Mouse (Mus musculus) myocyte (in vitro differentiated cells): ENCODE data around the gene Cend1. TPM values are rescaled to one million over a fixed set of nuclear protein-coding genes. Genes with fewer than 3 reads are reported as not detected.
A peak's percentile ranks its signal among the peaks of the same experiment; 100 is the strongest.

ENCODE experiments used
- H3K27me3 ChIP-seq: one replicate; pipeline ENCODE4 v1.6.1; 2011; ENCODE audit not compliant: control insufficient read depth, insufficient read depth, insufficient read length
- H3K36me3 ChIP-seq: one replicate; pipeline ENCODE4 v1.6.1; 2011; ENCODE audit not compliant: control insufficient read depth, insufficient read depth
- H3K4me2 ChIP-seq: one replicate; pipeline ENCODE4 v1.6.1; 2011; ENCODE audit warnings: low read depth, control low read depth
- H3K4me3 ChIP-seq: one replicate; pipeline ENCODE4 v1.5.1; 2011; ENCODE audit warnings: mild to moderate bottlenecking, control low read depth, moderate library complexity
- H3K79me2 ChIP-seq: one replicate; pipeline ENCODE4 v1.6.1; 2011; ENCODE audit not compliant: control insufficient read depth, insufficient read depth
- H3ac ChIP-seq: one replicate; pipeline ENCODE4 v1.6.1; 2011; ENCODE audit not compliant: control insufficient read depth, insufficient read length
- CEBPB ChIP-seq: IDR thresholded peaks from 2 replicates; pipeline ENCODE4 v1.6.1; 2011; ENCODE audit warnings: mild to moderate bottlenecking, moderate library complexity; ENCODE audit not compliant: poor library complexity, insufficient read depth, severe bottlenecking
- E2F4 ChIP-seq: IDR thresholded peaks from one replicate; pipeline ENCODE4 v1.6.1; 2011; ENCODE audit warnings: mild to moderate bottlenecking, control low read depth, moderate library complexity; ENCODE audit not compliant: insufficient read depth
- MAX ChIP-seq: IDR thresholded peaks from one replicate; pipeline ENCODE4 v1.6.1; 2011; ENCODE audit warnings: low read depth, mild to moderate bottlenecking, control low read depth
- MYOD1 ChIP-seq, 3 experiments: IDR thresholded peaks; one replicate each; pipeline ENCODE4 v1.6.1; 2011; ENCODE audit warnings: control low read depth in 2 of 3, low read depth in 2 of 3, mild to moderate bottlenecking in 2 of 3, moderate library complexity in 1 of 3; ENCODE audit not compliant: insufficient read length in 2 of 3, control insufficient read depth in 1 of 3
- MYOG ChIP-seq, 3 experiments: IDR thresholded peaks; one replicate each; pipeline ENCODE4 v1.6.1; 2011; ENCODE audit warnings: control low read depth in 2 of 3, low read depth in 2 of 3, mild to moderate bottlenecking in 2 of 3; ENCODE audit not compliant: insufficient read length in 2 of 3, control insufficient read depth in 1 of 3, insufficient read depth in 1 of 3
- POLR2A ChIP-seq: IDR thresholded peaks from one replicate; pipeline ENCODE4 v1.6.1; 2011; ENCODE audit warnings: low read depth, mild to moderate bottlenecking, control low read depth, moderate library complexity; ENCODE audit not compliant: insufficient read length
- POLR2AphosphoS2 ChIP-seq: IDR thresholded peaks from one replicate; pipeline ENCODE4 v1.6.1; 2011; ENCODE audit warnings: low read depth, control low read depth; ENCODE audit not compliant: insufficient read length
- REST ChIP-seq: IDR thresholded peaks from one replicate; pipeline ENCODE4 v1.6.1; 2011; ENCODE audit warnings: mild to moderate bottlenecking, control low read depth, moderate library complexity; ENCODE audit not compliant: insufficient read depth, insufficient read length
- SRF ChIP-seq: IDR thresholded peaks from one replicate; pipeline ENCODE4 v1.6.1; 2011; ENCODE audit warnings: low read depth; ENCODE audit not compliant: control insufficient read depth, insufficient read length
- TCF12 ChIP-seq: IDR thresholded peaks from one replicate; pipeline ENCODE4 v1.6.1; 2011; ENCODE audit warnings: mild to moderate bottlenecking, control low read depth; ENCODE audit not compliant: poor library complexity, insufficient read depth, severe bottlenecking
- TCF3 ChIP-seq: IDR thresholded peaks from one replicate; pipeline ENCODE4 v1.6.1; 2011; ENCODE audit warnings: low read depth, control low read depth; ENCODE audit not compliant: insufficient read length
- USF1 ChIP-seq: IDR thresholded peaks from one replicate; pipeline ENCODE4 v1.6.1; 2011; ENCODE audit warnings: low read depth, mild to moderate bottlenecking, control low read depth, moderate library complexity
- polyA plus RNA-seq: library from polyadenylated mRNA; unstranded; fragments of >200 nt; fragmentation: generic; extraction: Trizol; gene quantifications from one replicate; pipeline ENCODE4 v1.2.1, GENCODE M21; 2012; ENCODE audit warnings: missing spikeins

Gene Cend1
- polyA plus RNA-seq = 0.25 TPM

GRCm38 (mm10) chr7:141429310-141429709, at the start of gene Cend1:
Cend1 (minus strand) TSS chr7:141429491.
- H3K36me3 ChIP-seq = no peaks in the 10 kb centered on the region
- H3K79me2 ChIP-seq = no peaks in the 10 kb centered on the region
- no peak within 1 kb of the TSS for H3K4me3 ChIP-seq

GRCm38 (mm10) chr7:141478270-141478748, 49.0 kb upstream of the Cend1 start:
- no peak for TF ChIP-seq USF1
- TF ChIP-seq MYOD1 (IDR thresholded peaks at IDR 0.05; ENCODE audit: control insufficient read depth in 1 of 3, insufficient read length in 2 of 3, low read depth in 2 of 3) = no peak
- TF ChIP-seq MYOG (IDR thresholded peaks at IDR 0.05; ENCODE audit: control insufficient read depth in 1 of 3, insufficient read depth in 1 of 3, insufficient read length in 2 of 3, low read depth in 2 of 3) = no peak
- no peak for TF ChIP-seq E2F4
- TF ChIP-seq SRF = no peak
- TF ChIP-seq POLR2A = no peak
- TF ChIP-seq TCF12 = no peak
- no peak for TF ChIP-seq CEBPB
- TF ChIP-seq MAX = no peak
- TF ChIP-seq REST = no peak
- no peak for TF ChIP-seq TCF3
- TF ChIP-seq POLR2AphosphoS2 = no peak
- H3ac ChIP-seq = no peak overlapping the region
- H3K4me2 ChIP-seq = peak overlapping the region; percentile 95
- no peak overlapping the region for H3K4me3 ChIP-seq
- no peaks in the 10 kb centered on the region for H3K27me3 ChIP-seq
- H3K79me2 ChIP-seq = peaks cover 56% of the 10 kb centered on the region
- no peaks in the 10 kb centered on the region for H3K36me3 ChIP-seq

More at GRCm38 (mm10) chr7:141429310-141429709, at the start of gene Cend1:
- TF ChIP-seq POLR2AphosphoS2 (peak; percentile 22), MAX (no peak)
- Histone ChIP-seq H3K4me2 (no peak within 1 kb of the TSS), H3ac (no peak within 1 kb of the TSS), H3K27me3 (no peaks in the 10 kb centered on the region)

DNA sequence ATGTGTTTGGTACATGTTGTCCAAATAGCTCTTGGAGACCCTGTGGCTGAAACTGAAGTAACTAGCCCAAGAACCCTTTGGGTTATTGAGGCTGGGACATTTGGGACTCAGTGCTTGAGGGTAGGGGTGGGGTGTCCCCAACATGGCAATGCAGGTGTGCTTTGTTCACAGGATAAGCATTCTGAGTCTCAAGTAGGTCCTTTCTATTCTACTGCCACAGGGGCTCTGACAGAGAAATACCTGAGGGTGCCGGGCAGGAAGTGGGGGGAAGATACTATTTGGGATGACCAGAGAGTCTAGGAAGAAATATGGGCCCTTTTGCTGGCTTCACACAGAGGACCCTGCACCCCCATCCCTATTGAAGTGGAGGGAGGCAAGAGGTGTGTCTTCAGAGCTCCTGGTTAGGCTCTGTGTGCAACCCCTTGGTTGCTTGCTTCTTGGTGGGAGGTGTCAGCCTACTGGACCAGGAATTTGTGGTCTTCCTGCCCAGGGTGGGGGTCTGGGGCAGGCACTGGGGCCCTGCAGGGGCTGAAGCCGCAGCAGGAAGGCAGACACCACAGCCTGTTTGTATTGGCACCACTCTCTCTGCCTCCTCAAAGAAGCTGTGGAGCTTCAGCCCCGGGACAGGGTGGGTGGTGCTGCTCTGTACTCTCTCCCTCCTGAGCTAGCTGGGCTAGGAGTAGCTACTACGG, 48.4 kb upstream of the Cend1 start:
- peak; percentile 50 for TF ChIP-seq POLR2AphosphoS2
- no peak for TF ChIP-seq POLR2A
- TF ChIP-seq REST = no peak
- H3K36me3 ChIP-seq = peaks cover 2% of the 10 kb centered on the region
- H3K4me3 ChIP-seq = peak overlapping the region; percentile 80
- no peak overlapping the region for H3ac ChIP-seq
- peak overlapping the region; percentile 95 for H3K4me2 ChIP-seq
- no peaks in the 10 kb centered on the region for H3K27me3 ChIP-seq
- peaks cover 60% of the 10 kb centered on the region for H3K79me2 ChIP-seq

GRCm38 (mm10) chr7:141476981-141477370, 47.7 kb upstream of the Cend1 start:
- peaks cover 67% of the 10 kb centered on the region for H3K79me2 ChIP-seq
- H3K4me3 ChIP-seq = peak overlapping the region; percentile 80
- H3K4me2 ChIP-seq = peak overlapping the region; percentile 95
- TF ChIP-seq SRF (no peak), POLR2AphosphoS2 (peak; percentile 15), MYOG (IDR thresholded peaks at IDR 0.05; ENCODE audit: control insufficient read depth in 1 of 3, insufficient read depth in 1 of 3, insufficient read length in 2 of 3, low read depth in 2 of 3) (no peak), CEBPB (no peak), USF1 (no peak), MYOD1 (IDR thresholded peaks at IDR 0.05; ENCODE audit: control insufficient read depth in 1 of 3, insufficient read length in 2 of 3, low read depth in 2 of 3) (no peak), E2F4 (no peak), TCF12 (no peak)
- peaks cover 9% of the 10 kb centered on the region for H3K36me3 ChIP-seq
- no peaks in the 10 kb centered on the region for H3K27me3 ChIP-seq
- peak overlapping the region; percentile 72 for H3ac ChIP-seq

DNA sequence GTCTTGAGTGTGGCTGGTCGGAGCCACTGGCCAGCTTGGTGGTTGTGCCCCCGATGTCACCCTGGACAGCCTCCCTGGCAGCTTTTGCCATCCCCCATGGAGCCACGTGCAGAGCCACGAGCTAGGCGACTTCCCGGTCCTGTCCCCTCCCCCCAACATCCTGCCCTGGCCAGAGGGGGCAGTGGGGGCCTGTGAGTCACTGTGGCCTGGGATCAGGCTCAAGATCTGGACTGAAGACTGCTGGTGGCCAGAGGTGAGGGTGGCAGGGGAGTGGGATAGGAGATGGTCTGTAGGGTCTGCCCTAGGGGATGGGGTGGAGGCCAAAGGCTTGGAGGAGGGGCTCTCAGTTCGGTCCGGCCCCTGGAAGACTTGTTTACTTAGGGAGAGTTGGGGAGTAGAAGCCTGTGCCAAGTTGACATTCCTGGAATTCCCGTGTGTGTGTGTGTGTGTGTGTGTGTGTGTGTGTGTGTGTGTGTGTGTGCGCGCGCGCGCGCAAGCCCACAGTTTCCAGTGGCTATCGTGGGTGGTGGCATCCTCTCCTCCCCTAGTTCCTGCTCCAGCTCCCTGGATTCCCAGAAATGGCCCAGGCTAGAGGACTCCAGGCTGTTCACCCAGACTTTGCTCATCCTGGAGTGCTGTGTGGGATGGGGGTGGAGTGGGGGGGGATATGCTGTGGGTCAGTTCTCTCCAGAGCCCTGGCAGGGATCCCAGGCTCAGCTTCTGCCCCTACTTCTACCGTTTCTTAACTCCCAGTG, 47.1 kb upstream of the Cend1 start:
- H3K79me2 ChIP-seq = peaks cover 68% of the 10 kb centered on the region
- peak overlapping the region; percentile 80 for H3K4me3 ChIP-seq
- H3K4me2 ChIP-seq = peak overlapping the region; percentile 95
- H3K27me3 ChIP-seq = no peaks in the 10 kb centered on the region
- H3ac ChIP-seq = peak overlapping the region; percentile 72
- TF ChIP-seq MYOD1 (IDR thresholded peaks at IDR 0.05; ENCODE audit: control insufficient read depth in 1 of 3, insufficient read length in 2 of 3, low read depth in 2 of 3) (peak in 1 of 3 experiments; percentile 16), SRF (no peak), POLR2A (peak; percentile 47), USF1 (no peak), REST (no peak), CEBPB (no peak), TCF12 (no peak), TCF3 (no peak), POLR2AphosphoS2 (no peak), E2F4 (no peak), MYOG (IDR thresholded peaks at IDR 0.05; ENCODE audit: control insufficient read depth in 1 of 3, insufficient read depth in 1 of 3, insufficient read length in 2 of 3, low read depth in 2 of 3) (peak in 1 of 3 experiments; percentile 49), MAX (no peak)
- peaks cover 11% of the 10 kb centered on the region for H3K36me3 ChIP-seq
